Mouse (Mus musculus): ENCODE results near the gene Uba1.

- no peak for TF ChIP-seq CTCF (conservative IDR thresholded peaks at IDR 0.05; ENCODE audit: low read length)
- no peak for TF ChIP-seq NANOG (IDR thresholded peaks at IDR 0.05; ENCODE audit: borderline replicate concordance, low read length)
Measured at GRCm38 (mm10) chrX:20705083-20705402, 46.9 kb downstream of the Uba1 start.
